Mouse (Mus musculus): ENCODE data around the gene Nedd9.

GRCm38 (mm10) chr13:41416065-41417016 is 70.8 kb downstream of the Nedd9 start:
- TF ChIP-seq MAFK (IDR thresholded peaks at IDR 0.05; ENCODE audit: insufficient read depth, low read depth, low read length) (no peak), CHD2 (IDR thresholded peaks at IDR 0.05; ENCODE audit: low read depth, low read length) (no peak), ZC3H11A (IDR thresholded peaks at IDR 0.05; ENCODE audit: borderline replicate concordance, low read depth, low read length) (no peak)

Data from ES-E14 (cell line).